In genomic region chrX:59566017-59566679, GRCm38 (mm10) we compare ENCODE assay signal across 9 mouse cellular contexts. TPM values are rescaled to one million over a fixed set of nuclear protein-coding genes. Genes with fewer than 3 reads are reported as not detected.
DNase-seq lines count a peak whose midpoint lies in the region; ATAC-seq and TF ChIP-seq lines count a peak whose summit lies in the region.
"Had no signal": no experiment of that assay in that cellular context is flagged by ENCODE, and none has a peak within 500 bp of the region (broad histone marks: within the 10 kb centered on the region; RNA-seq: fewer than 3 reads in every experiment).

No protein-coding gene starts in this region.

- intact Hi-C loops in left cerebral cortex, postnatal 36 days (cut with DNase I): no loop called here

- no peak overlapping the region for H3K27ac ChIP-seq in lung, embryonic 14.5 days (ENCODE audit: low read depth)
- H3K27ac ChIP-seq: liver, embryonic 15.5 days had no signal

- H3K9ac ChIP-seq in lung, embryonic 14.5 days: no peak overlapping the region
- H3K9ac ChIP-seq: liver, embryonic 15.5 days had no signal

- 19% methylated on average over 18 of the region's 18 CpGs for WGBS in lung, embryonic 14.5 days

- no peaks in the 10 kb centered on the region for H3K36me3 ChIP-seq in lung, embryonic 14.5 days (ENCODE audit: insufficient read depth)
- H3K36me3 ChIP-seq: liver, embryonic 15.5 days had no signal

- H3K27me3 ChIP-seq in lung, embryonic 14.5 days (ENCODE audit: insufficient read depth, low read length): 0 out of 2 replicates have a peak, but pooled peaks cover 3% of the 10 kb centered on the region

- DNase-seq in lung, embryonic 14.5 days: no peak
- DNase-seq in lung, postnatal 36 days: no peak
- DNase-seq in cerebellum, adult 8-10 months: peak; percentile 35
- DNase-seq in left cerebral cortex, postnatal 36 days (ENCODE audit: low spot score in 2 of 2): peak; percentile 11 to 19
- peak; percentile 48 for DNase-seq in retina, embryonic 14.5 days (ENCODE audit: low spot score)
- no peak for DNase-seq in urinary bladder, postnatal 4 days (ENCODE audit: low spot score in 2 of 2)
- no peak for DNase-seq in spleen, postnatal 14 days (ENCODE audit: low spot score in 2 of 2)

- no peaks in the 10 kb centered on the region for H3K9me3 ChIP-seq in lung, embryonic 14.5 days (ENCODE audit: low read depth, low read length)
- H3K9me3 ChIP-seq: liver, embryonic 15.5 days had no signal

- H3K4me3 ChIP-seq in lung, embryonic 14.5 days (ENCODE audit: low read depth, low read length): peak overlapping the region; percentile 6; the same call in 1 of the 2 replicates

- TF ChIP-seq CTCF in lung, embryonic 14.5 days (IDR thresholded peaks at IDR 0.05; ENCODE audit: low read depth): no peak

- peak; percentile 23; the same call in 1 of the 2 replicates for ATAC-seq in lung, embryonic 14.5 days (ENCODE audit: insufficient read depth)
- ATAC-seq in frontal cortex, adult (ENCODE audit: low TSS enrichment): peak; percentile 68

- no peaks in the 10 kb centered on the region for H3K4me1 ChIP-seq in lung, embryonic 14.5 days (ENCODE audit: insufficient read depth)
- H3K4me1 ChIP-seq: liver, embryonic 15.5 days had no signal

- peak overlapping the region; percentile 65 for H3K4me2 ChIP-seq in lung, embryonic 14.5 days

RNA-seq across cellular contexts. Expression of gene Fgf13, which starts 1.7 kb away (rescaled TPM):
- polyA plus RNA-seq in lung, embryonic 14.5 days (2014; fragmentation: Nextera tagmentation; extraction: Ambion mirVana): 3.0 and 4.8 TPM in 2 replicates
- 100 to 1,000 TPM; 147 to 154 TPM for total RNA-seq in left cerebral cortex, postnatal 36 days (2021)

Comparison
In these comparisons a context has a peak if more than half of its experiments do, and no peak if none do; other contexts are left out.
1. DNase-seq: peak in cerebellum, adult 8-10 months (single experiment), left cerebral cortex, postnatal 36 days (2 of 2) and retina, embryonic 14.5 days (single experiment); none in lung, embryonic 14.5 days (single experiment), lung, postnatal 36 days (single experiment), urinary bladder, postnatal 4 days (0 of 2) and spleen, postnatal 14 days (0 of 2).